Mouse (Mus musculus): Measurements from ENCODE around the gene Actrt2.

- no peak for TF ChIP-seq POLR2A (IDR thresholded peaks at IDR 0.05; ENCODE audit: insufficient read length, low read depth)
- TF ChIP-seq E2F4 (IDR thresholded peaks at IDR 0.05; ENCODE audit: insufficient read depth): no peak
- TF ChIP-seq SRF (IDR thresholded peaks at IDR 0.05; ENCODE audit: control insufficient read depth, insufficient read length, low read depth): no peak
- TF ChIP-seq MAX (IDR thresholded peaks at IDR 0.05; ENCODE audit: low read depth): no peak
Observed at GRCm38 (mm10) chr4:154632800-154633764, 34.6 kb downstream of the Actrt2 start.
